Mouse (Mus musculus): ENCODE data around the gene Cryge. TPM values are rescaled to one million over a fixed set of nuclear protein-coding genes. Genes with fewer than 3 reads are reported as not detected.

Gene Cryge
- polyA plus RNA-seq, 1 experiment from 2014 or later, result not detected

Other genes with a start within 250 kb of the Cryge start
- gene Plekhm3, start 94.3 kb downstream of the Cryge start, polyA plus RNA-seq (2016; fragmentation: Nextera tagmentation; extraction: Ambion mirVana), result 9.3 TPM in 2 replicates
- gene Akr1cl, start 18.4 kb downstream of the Cryge start, polyA plus RNA-seq (2016; fragmentation: Nextera tagmentation; extraction: Ambion mirVana), result 0.78 and 0.94 TPM in 2 replicates
- not detected in 2 replicates for gene Crygd, start 12.3 kb upstream of the Cryge start, polyA plus RNA-seq (2016; fragmentation: Nextera tagmentation; extraction: Ambion mirVana)
- not detected in 2 replicates for gene Crygc, start 22.5 kb upstream of the Cryge start, polyA plus RNA-seq (2016; fragmentation: Nextera tagmentation; extraction: Ambion mirVana)
- 0.37 TPM in 1 of 2 replicates, not detected in the other for gene Crygb, start 31.1 kb upstream of the Cryge start, polyA plus RNA-seq (2016; fragmentation: Nextera tagmentation; extraction: Ambion mirVana)
- not detected in 2 replicates for gene Cryga, start 52.2 kb upstream of the Cryge start, polyA plus RNA-seq (2016; fragmentation: Nextera tagmentation; extraction: Ambion mirVana)
- not detected in 2 replicates for gene Gm28845, start 68.4 kb upstream of the Cryge start, polyA plus RNA-seq (2016; fragmentation: Nextera tagmentation; extraction: Ambion mirVana)
- gene D630023F18Rik, start 72.1 kb upstream of the Cryge start, polyA plus RNA-seq (2016; fragmentation: Nextera tagmentation; extraction: Ambion mirVana), result 0.12 and 0.31 TPM in 2 replicates
- 92.2 and 111 TPM in 2 replicates for gene Idh1, start 135.4 kb upstream of the Cryge start, polyA plus RNA-seq (2016; fragmentation: Nextera tagmentation; extraction: Ambion mirVana)
- gene Pikfyve, start 135.5 kb upstream of the Cryge start, polyA plus RNA-seq (2016; fragmentation: Nextera tagmentation; extraction: Ambion mirVana), result 8.4 and 9.5 TPM in 2 replicates
- gene Pth2r, start 230.9 kb upstream of the Cryge start, polyA plus RNA-seq (2016; fragmentation: Nextera tagmentation; extraction: Ambion mirVana), result 0.10 TPM in 1 of 2 replicates, not detected in the other

Data from heart, embryonic 10.5 days (tissue).